Mouse (Mus musculus) T-helper 17 cell (primary cell): Measurements from ENCODE around the gene Yipf3.

Experiments
- in situ Hi-C, 2 experiments: fragments of 300-600 bp; cut with MboI, MseI; formaldehyde crosslinking; loops; 1 replicate in 1 of 2; 2 replicates in 1 of 2; pipeline ENCODE4 v1.15.1; 2025; ENCODE audit warnings: high pct_unique_total_duplicates in 2 of 2

The Yipf3 gene

DNA sequence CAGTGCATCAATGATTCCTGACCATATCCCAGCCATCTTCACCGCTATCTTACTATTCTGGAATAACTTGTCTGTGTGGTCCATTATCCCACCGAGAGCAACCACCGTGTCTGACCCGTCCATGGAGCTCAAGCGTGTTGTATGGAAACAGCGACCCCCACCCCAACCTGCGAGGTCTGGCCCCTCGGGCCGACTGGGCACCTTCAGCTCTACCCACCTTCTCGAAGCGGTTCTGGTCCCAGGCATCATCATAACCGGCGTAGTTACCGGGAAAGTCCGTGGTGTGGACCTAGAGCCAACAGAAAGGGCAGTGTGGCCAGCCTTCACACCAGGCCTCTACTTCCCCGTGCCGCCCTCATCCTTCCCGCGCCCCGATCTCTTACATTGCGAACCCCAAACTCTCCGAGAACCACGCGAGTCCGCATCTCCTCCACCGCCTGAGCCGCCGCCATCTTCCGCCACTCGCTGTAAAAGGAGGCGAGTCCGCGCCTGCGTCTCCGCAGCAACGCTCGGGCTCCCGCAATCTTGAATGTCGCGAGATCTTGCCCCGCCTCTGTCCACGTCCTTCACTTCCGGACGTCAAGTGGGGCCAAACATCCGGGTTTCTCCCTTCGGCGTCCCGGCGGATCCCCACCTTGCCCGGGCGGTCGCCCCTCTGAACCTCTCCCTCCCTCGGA lies at the start of gene Yipf3, which contains the start of gene Polr1c:
Yipf3 (plus strand) TSS at position 569 of the 677 bp plus-strand sequence.
Polr1c (minus strand) TSS at position 543 of the 677 bp plus-strand sequence.
- in situ Hi-C loops: loop anchor here in 1 of 2 experiments (25.0 kb wide), 1 partner anchor 715 kb away; no protein-coding TSS in a partner anchor

DNA sequence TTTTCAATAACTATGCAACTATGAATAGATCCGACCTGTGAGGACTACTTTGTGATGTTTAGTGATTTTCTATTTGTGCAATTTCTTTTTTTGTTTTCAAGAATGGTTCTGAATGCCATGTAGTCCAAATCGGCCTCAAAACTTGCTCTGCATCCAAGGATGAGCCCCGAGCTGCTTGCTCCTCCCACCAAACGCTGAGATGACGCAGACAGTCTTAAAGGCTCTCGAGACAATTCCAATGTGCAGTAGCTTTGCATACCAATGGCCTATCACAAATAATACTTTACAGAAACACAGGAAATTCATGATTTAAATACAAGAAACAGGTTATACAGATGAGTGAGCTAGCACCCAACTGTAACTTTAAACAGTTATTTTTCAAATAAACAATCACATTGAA lies 46.7 kb upstream of the Yipf3 start:
- in situ Hi-C loops: loop anchor here in 1 of 2 experiments (5.0 kb wide), 1 partner anchor 34 kb away; no protein-coding TSS in a partner anchor

- in situ Hi-C loops: loop anchor here in 1 of 2 experiments (5.0 kb wide), 1 partner anchor 35 kb away; no protein-coding TSS in a partner anchor
Measured at GRCm38 (mm10) chr17:46202421-46203071, 45.3 kb upstream of the Yipf3 start, which contains the start of the genes Polh and Xpo5. Polh (minus strand) TSS chr17:46202645. Xpo5 (plus strand) TSS chr17:46202782.

GRCm38 (mm10) chr17:46203078-46203477 lies 44.8 kb upstream of the Yipf3 start:
- in situ Hi-C loops: loop anchor here in 1 of 2 experiments (5.0 kb wide), 1 partner anchor 36 kb away; no protein-coding TSS in a partner anchor

GRCm38 (mm10) chr17:46206676-46207075 lies 41.2 kb upstream of the Yipf3 start:
- in situ Hi-C loops: no loop called here

- in situ Hi-C loops: no loop called here
Measured at GRCm38 (mm10) chr17:46210550-46210949, 37.3 kb upstream of the Yipf3 start.

- in situ Hi-C loops: loop anchor here in 1 of 2 experiments (10.0 kb wide), 1 partner anchor 723 kb away; no protein-coding TSS in a partner anchor
Measured at GRCm38 (mm10) chr17:46221601-46222000, 26.3 kb upstream of the Yipf3 start.

DNA sequence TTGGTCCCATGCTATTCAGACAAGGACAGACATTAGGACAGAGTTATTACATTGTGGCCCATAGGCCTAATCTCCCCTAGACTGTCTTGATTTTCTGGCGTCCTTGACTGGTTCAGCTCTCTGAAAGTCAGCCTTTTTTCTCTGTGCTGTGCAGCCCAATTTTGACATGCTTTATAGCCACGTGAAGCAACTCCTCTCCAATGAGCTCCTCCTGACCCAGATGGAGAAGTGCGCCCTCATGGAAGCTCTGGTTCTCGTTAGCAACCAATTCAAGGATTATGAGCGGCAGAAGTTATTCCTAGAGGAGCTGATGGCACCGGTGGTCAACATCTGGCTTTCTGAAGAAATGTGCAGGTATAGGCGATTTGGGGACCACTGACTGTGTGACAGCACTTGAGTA lies 20.3 kb upstream of the Yipf3 start:
- in situ Hi-C loops: loop anchor here (10.0 to 25.0 kb wide), 2 partner anchors 717 to 735 kb away; no protein-coding TSS in a partner anchor

GRCm38 (mm10) chr17:46236067-46236466 lies 11.8 kb upstream of the Yipf3 start:
- in situ Hi-C loops: loop anchor here in 1 of 2 experiments (25.0 kb wide), 1 partner anchor 726 kb away; no protein-coding TSS in a partner anchor

- in situ Hi-C loops: loop anchor here in 1 of 2 experiments (25.0 kb wide), 1 partner anchor 725 kb away; no protein-coding TSS in a partner anchor
Measured at GRCm38 (mm10) chr17:46237079-46237478, 10.8 kb upstream of the Yipf3 start.

- in situ Hi-C loops: loop anchor here in 1 of 2 experiments (25.0 kb wide), 1 partner anchor 725 kb away; no protein-coding TSS in a partner anchor
Measured at GRCm38 (mm10) chr17:46237480-46237879, 10.4 kb upstream of the Yipf3 start.

- in situ Hi-C loops: loop anchor here in 1 of 2 experiments (25.0 kb wide), 1 partner anchor 723 kb away; no protein-coding TSS in a partner anchor
Measured at GRCm38 (mm10) chr17:46239516-46240114, 8.3 kb upstream of the Yipf3 start.

DNA sequence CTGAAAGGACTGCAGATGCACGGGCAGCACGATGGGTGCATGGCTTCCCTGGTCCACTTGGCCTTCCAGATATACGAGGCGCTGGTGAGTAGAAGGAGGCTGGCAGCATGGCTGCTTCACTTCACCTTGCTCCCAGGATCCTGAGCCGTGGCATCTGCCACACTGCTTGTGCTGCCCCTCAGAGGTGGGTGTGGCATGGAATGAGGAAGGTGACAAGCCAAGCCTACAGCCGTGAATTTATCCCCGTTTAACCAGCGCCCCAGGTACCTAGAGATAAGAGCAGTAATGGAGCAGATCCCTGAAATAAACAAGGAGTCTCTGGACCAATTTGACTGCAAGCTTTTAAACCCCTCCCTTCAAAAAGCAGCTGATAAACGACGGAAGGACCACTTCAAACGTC lies 6.4 kb upstream of the Yipf3 start:
- in situ Hi-C loops: loop anchor here in 1 of 2 experiments (25.0 kb wide), 1 partner anchor 721 kb away; no protein-coding TSS in a partner anchor

GRCm38 (mm10) chr17:46242274-46242673 lies 5.6 kb upstream of the Yipf3 start:
- in situ Hi-C loops: loop anchor here in 1 of 2 experiments (25.0 kb wide), 1 partner anchor 720 kb away; no protein-coding TSS in a partner anchor

GRCm38 (mm10) chr17:46242993-46243392 lies 4.9 kb upstream of the Yipf3 start:
- in situ Hi-C loops: loop anchor here in 1 of 2 experiments (25.0 kb wide), 1 partner anchor 719 kb away; no protein-coding TSS in a partner anchor

GRCm38 (mm10) chr17:46243624-46244023 lies 4.3 kb upstream of the Yipf3 start:
- in situ Hi-C loops: loop anchor here in 1 of 2 experiments (25.0 kb wide), 1 partner anchor 719 kb away; no protein-coding TSS in a partner anchor

GRCm38 (mm10) chr17:46244579-46244978 lies 3.3 kb upstream of the Yipf3 start:
- in situ Hi-C loops: loop anchor here in 1 of 2 experiments (25.0 kb wide), 1 partner anchor 718 kb away; no protein-coding TSS in a partner anchor

GRCm38 (mm10) chr17:46248189-46248522 lies 276 bp downstream of the Yipf3 start:
- in situ Hi-C loops: loop anchor here in 1 of 2 experiments (25.0 kb wide), 1 partner anchor 714 kb away; no protein-coding TSS in a partner anchor

GRCm38 (mm10) chr17:46251174-46251573 lies 3.3 kb downstream of the Yipf3 start:
- in situ Hi-C loops: no loop called here

DNA sequence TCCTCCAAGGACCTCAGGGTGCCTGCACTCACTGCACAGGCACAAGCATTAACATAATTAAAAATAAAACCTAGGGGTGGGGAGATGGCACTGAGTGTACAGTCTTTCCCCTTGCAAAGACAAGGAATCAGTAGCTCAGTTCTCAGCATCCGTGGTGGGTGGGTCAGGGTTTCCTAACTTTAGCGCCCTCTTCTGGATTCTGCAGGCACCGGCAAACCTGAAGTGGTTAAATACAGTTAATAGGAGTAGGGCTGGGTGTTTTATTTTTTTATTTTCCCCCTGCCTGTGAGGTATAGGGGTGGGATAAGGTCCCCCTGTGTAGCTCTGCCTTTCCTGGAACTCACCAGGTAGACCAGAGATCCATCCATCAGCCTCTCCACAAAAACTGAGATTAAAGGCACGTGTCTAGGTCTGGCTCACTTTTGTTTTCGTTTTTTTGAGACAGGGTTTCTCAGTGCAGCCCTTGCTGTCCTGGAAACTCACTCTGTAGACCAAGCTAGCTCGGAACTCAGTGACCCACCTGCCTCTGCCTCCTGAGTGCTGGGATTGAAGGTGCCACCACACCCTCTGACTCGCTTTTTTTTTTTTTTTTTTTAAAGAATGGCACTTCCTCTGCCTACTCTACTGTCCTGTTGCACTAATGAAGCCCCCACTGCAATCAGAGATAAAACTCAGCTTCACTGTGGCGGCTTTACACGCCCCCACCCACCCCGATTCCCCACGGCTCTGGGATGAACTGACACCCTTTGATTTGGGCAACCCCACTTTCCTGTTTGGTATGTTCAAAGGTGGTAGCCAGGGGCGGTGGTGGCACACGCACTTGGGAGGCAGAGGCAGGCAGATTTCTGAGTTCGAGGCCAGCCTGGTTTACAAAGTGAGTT lies 4.9 kb downstream of the Yipf3 start:
- in situ Hi-C loops: no loop called here
